Mouse (Mus musculus): Measurements from ENCODE around the gene Pycard. TPM values are rescaled to one million over a fixed set of nuclear protein-coding genes. Genes with fewer than 3 reads are reported as not detected.
"Not testable (repeated sequence)": the region's sequence is repeated elsewhere in the genome, so short reads cannot be mapped to it uniquely, and the experiment has no call there.

Gene Pycard
- 6.7 and 6.9 TPM in 2 replicates for polyA plus RNA-seq (2014; fragmentation: Nextera tagmentation; extraction: Ambion mirVana)

DNA sequence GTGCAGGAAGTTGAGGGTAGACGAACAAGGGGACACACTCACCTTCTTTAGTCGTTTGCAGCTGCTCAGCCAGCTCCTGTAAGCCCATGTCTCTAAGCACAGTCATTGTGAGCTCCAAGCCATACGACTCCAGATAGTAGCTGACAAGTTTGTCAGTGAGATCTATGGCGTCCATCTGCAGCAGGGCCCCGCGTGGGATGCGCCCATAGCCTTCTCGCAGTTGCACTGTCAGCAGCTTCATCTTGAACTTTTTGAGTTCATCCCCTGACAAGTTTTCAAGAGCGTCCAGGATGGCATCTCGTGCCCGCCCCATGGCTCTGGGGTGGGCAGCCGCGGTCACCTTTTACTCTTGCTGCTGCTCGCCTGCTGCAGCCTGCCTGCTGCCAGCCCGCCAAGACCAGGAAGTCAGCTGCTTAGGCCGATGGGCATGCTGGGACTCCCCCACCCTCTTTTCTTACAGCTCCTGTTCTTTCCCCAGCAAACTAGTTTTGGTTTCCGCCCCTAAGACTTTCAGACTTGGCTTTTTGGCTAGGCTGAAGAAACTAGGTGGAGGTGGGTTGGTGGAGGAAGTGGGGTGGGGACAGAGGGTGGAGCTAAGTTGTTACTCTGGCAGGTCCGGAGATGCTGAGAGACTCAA lies at the start of gene Pycard:
Gene Pycard, minus strand, starts transcription at position 527 of the 637 bp plus-strand sequence.
- peak within 1 kb of the TSS; percentile 40 for H3K4me2 ChIP-seq (ENCODE audit: low read depth, severe bottlenecking)
- no peak within 1 kb of the TSS; the same call in 1 of the 2 replicates for H3K9ac ChIP-seq (ENCODE audit: low read length)
- H3K27me3 ChIP-seq (ENCODE audit: control insufficient read depth, insufficient read depth, low read length) = no peaks in the 10 kb centered on the region
- DNase-seq (ENCODE audit: low spot score) = peak; percentile 43
- peaks cover 2% of the 10 kb centered on the region for H3K36me3 ChIP-seq (ENCODE audit: control insufficient read depth, insufficient read depth, low read length)
- peaks cover 3% of the 10 kb centered on the region; the same call in 1 of the 2 replicates for H3K4me1 ChIP-seq (ENCODE audit: control insufficient read depth, insufficient read depth, low read length)
- no peak within 1 kb of the TSS; the same call in 1 of the 2 replicates for H3K27ac ChIP-seq (replicated peaks; ENCODE audit: low read depth, low read length)
- 22% methylated on average over 18 of the region's 18 CpGs for WGBS
- H3K4me3 ChIP-seq (ENCODE audit: low read depth, low read length) = 0 out of 2 replicates have a peak within 1 kb of the TSS, but pooled peaks have one; percentile 2
- no peaks in the 10 kb centered on the region for H3K9me3 ChIP-seq (ENCODE audit: control insufficient read depth, low read length)
- ATAC-seq (ENCODE audit: insufficient number of reproducible peaks, low FRiP score, low TSS enrichment, low read depth) = peak; percentile 44; the same call in 1 of the 2 replicates

DNA sequence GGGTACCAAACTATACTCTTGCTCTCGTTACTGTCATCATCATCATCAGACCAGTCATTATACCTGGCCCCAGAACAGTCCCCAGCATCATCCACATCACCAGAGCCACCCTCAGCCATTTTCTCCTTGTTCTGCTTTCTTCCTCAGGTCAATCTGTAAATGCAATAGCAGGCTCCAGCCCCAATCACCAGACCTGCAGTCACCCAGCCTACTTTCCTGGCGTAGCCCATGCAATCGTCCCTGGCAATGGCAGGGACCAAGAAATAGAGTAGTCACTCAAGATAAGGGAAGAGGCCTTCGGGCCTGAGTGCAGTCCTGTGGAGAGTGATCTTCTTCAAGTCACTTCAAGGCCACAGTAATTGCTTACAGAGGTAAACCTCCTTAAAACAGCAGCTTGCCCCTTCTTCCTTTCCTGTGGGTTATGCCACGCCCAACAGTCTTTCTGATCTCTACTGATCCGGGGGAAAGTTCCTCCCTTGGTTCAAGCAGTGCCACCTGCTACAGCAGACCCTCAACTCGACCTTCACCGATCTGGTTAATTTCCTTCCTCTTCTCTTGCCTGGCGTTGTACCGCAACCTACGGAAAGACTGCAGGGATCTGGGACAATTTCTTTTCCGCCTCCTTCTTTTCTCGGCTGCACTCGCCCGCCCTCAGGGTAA lies 48.6 kb upstream of the Pycard start:
- ATAC-seq (ENCODE audit: insufficient number of reproducible peaks, low FRiP score, low TSS enrichment, low read depth); H3K4me1 ChIP-seq (ENCODE audit: control insufficient read depth, insufficient read depth, low read length); H3K36me3 ChIP-seq (ENCODE audit: control insufficient read depth, insufficient read depth, low read length); H3K27me3 ChIP-seq (ENCODE audit: control insufficient read depth, insufficient read depth, low read length); H3K4me2 ChIP-seq (ENCODE audit: low read depth, severe bottlenecking); H3K9ac ChIP-seq (ENCODE audit: low read length); H3K27ac ChIP-seq (replicated peaks; ENCODE audit: low read depth, low read length); DNase-seq (ENCODE audit: low spot score); H3K4me3 ChIP-seq (ENCODE audit: low read depth, low read length); H3K9me3 ChIP-seq (ENCODE audit: control insufficient read depth, low read length): not testable (repeated sequence)
- 83% methylated on average over 15 of the region's 15 CpGs for WGBS

DNA sequence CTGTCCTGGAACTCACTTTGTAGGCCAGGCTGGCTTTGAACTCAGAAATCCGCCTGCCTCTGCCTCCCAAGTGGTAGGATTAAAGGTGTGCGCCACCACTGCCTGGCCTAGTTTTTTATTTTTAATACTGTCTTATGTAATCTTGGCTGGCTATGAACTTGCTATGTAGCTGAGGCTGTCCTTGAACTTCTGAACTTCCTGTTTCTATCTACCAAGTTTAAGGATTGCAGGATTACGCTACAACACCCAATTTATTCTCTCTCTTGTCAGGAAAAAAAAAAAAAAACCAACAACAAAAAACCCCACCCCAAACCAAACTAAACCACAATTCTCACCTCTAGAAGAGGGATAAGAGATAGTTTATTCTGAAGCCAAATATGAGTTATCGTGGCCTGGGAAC lies 39.9 kb upstream of the Pycard start:
- H3K4me3 ChIP-seq (ENCODE audit: low read depth, low read length) = no peak overlapping the region
- no peak overlapping the region for H3K4me2 ChIP-seq (ENCODE audit: low read depth, severe bottlenecking)
- H3K27me3 ChIP-seq (ENCODE audit: control insufficient read depth, insufficient read depth, low read length) = no peaks in the 10 kb centered on the region
- no peak for ATAC-seq (ENCODE audit: insufficient number of reproducible peaks, low FRiP score, low TSS enrichment, low read depth)
- WGBS = 90% methylated on average over 4 of the region's 4 CpGs
- no peaks in the 10 kb centered on the region for H3K36me3 ChIP-seq (ENCODE audit: control insufficient read depth, insufficient read depth, low read length)
- H3K9me3 ChIP-seq (ENCODE audit: control insufficient read depth, low read length) = no peaks in the 10 kb centered on the region
- DNase-seq (ENCODE audit: low spot score) = no peak
- no peak overlapping the region for H3K9ac ChIP-seq (ENCODE audit: low read length)
- no peak overlapping the region for H3K27ac ChIP-seq (replicated peaks; ENCODE audit: low read depth, low read length)
- no peaks in the 10 kb centered on the region for H3K4me1 ChIP-seq (ENCODE audit: control insufficient read depth, insufficient read depth, low read length)

DNA sequence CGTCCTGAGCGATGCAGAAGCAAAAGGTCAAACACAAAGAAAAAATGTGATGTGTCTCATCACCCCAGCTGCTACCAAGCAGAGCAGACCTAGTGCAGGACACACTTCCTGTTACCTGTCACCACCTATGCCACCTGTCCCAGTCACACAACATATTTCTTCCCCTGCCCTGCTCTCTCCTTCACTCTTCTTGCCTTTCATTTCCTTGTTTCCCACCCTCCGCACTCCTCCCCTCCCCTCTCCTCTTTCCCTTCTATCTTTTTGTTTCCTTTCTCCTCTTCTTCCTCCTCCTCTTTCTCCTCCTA lies 39.3 kb upstream of the Pycard start:
- H3K27me3 ChIP-seq (ENCODE audit: control insufficient read depth, insufficient read depth, low read length) = no peaks in the 10 kb centered on the region
- WGBS = 88% methylated on average over 3 of the region's 3 CpGs
- no peak overlapping the region for H3K4me2 ChIP-seq (ENCODE audit: low read depth, severe bottlenecking)
- H3K9ac ChIP-seq (ENCODE audit: low read length) = no peak overlapping the region
- DNase-seq (ENCODE audit: low spot score) (no peak), ATAC-seq (ENCODE audit: insufficient number of reproducible peaks, low FRiP score, low TSS enrichment, low read depth) (no peak)
- no peaks in the 10 kb centered on the region for H3K36me3 ChIP-seq (ENCODE audit: control insufficient read depth, insufficient read depth, low read length)
- H3K9me3 ChIP-seq (ENCODE audit: control insufficient read depth, low read length) = no peaks in the 10 kb centered on the region
- no peak overlapping the region for H3K4me3 ChIP-seq (ENCODE audit: low read depth, low read length)
- no peak overlapping the region for H3K27ac ChIP-seq (replicated peaks; ENCODE audit: low read depth, low read length)
- no peaks in the 10 kb centered on the region for H3K4me1 ChIP-seq (ENCODE audit: control insufficient read depth, insufficient read depth, low read length)

DNA sequence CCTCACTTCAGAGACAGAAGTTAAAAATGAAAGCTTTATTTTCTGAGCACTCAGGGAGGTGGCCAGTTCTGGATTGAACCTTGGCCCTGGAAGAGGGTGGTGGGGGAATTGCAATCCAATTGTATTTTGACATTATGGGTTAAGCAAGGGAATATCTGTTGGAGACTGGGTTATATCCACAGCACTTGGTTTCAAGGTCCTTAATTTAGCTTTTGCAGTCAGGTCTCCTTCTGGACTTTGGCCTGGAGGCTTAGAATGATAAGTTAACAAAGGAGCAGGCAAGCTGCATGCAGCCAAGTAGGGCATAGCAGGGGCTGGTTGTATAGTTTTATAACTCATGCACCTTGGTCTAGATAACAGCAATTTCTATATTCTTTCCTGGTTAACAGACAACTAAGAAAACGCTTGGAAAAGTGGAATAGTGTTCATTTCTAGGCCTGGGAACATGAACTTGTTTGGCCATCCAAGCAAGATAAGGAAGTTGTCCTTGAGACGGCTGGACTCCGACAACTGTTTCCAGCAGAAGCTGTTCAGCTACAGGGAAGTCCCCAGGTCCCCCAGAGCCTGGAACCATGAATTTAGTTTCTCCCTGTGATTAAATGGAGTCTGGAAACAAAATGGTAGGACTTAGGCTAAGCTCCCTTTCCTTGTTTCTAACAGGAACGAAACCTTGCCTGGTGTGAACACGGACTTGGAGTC lies 38.8 kb upstream of the Pycard start:
- Histone ChIP-seq H3K27ac (replicated peaks; ENCODE audit: low read depth, low read length) (no peak overlapping the region), H3K27me3 (ENCODE audit: control insufficient read depth, insufficient read depth, low read length) (no peaks in the 10 kb centered on the region), H3K9ac (ENCODE audit: low read length) (no peak overlapping the region), H3K4me1 (ENCODE audit: control insufficient read depth, insufficient read depth, low read length) (no peaks in the 10 kb centered on the region), H3K4me3 (ENCODE audit: low read depth, low read length) (no peak overlapping the region), H3K36me3 (ENCODE audit: control insufficient read depth, insufficient read depth, low read length) (no peaks in the 10 kb centered on the region), H3K4me2 (ENCODE audit: low read depth, severe bottlenecking) (no peak overlapping the region), H3K9me3 (ENCODE audit: control insufficient read depth, low read length) (no peaks in the 10 kb centered on the region)
- DNase-seq (ENCODE audit: low spot score) (no peak), ATAC-seq (ENCODE audit: insufficient number of reproducible peaks, low FRiP score, low TSS enrichment, low read depth) (no peak)
- WGBS = 93% methylated on average over 5 of the region's 5 CpGs

DNA sequence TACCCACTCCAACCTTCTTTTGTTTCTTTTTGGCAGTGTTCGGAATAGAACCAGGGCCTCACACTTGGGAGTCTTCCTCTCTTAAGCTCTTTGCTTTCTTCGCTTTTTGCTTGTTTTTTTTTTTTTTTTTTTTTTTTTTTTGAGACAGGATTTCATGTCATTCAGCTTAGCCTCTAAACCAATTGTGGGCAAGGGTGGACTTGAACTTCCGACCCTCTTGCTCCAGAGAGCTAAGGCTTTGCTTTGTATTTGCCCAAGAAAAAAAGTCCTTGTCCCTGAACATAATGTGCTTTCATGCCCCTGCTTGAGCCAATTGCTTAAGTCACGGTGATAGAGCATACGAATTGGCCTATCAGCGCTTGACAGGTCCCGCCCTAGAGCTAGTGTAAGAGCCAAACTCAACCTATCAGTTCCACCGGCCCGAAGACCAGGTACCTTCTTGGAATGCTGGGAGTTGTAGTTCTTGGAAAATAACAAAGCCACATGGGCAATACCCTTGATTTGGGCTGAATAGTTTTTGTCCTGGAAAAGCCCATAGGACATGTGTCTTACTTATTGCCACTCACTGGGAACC lies 37.8 kb upstream of the Pycard start:
- Histone ChIP-seq H3K36me3 (ENCODE audit: control insufficient read depth, insufficient read depth, low read length) (no peaks in the 10 kb centered on the region), H3K4me3 (ENCODE audit: low read depth, low read length) (no peak overlapping the region), H3K27ac (replicated peaks; ENCODE audit: low read depth, low read length) (no peak overlapping the region), H3K4me2 (ENCODE audit: low read depth, severe bottlenecking) (no peak overlapping the region), H3K9me3 (ENCODE audit: control insufficient read depth, low read length) (no peaks in the 10 kb centered on the region), H3K4me1 (ENCODE audit: control insufficient read depth, insufficient read depth, low read length) (no peaks in the 10 kb centered on the region), H3K9ac (ENCODE audit: low read length) (no peak overlapping the region), H3K27me3 (ENCODE audit: control insufficient read depth, insufficient read depth, low read length) (no peaks in the 10 kb centered on the region)
- ATAC-seq (ENCODE audit: insufficient number of reproducible peaks, low FRiP score, low TSS enrichment, low read depth) (no peak), DNase-seq (ENCODE audit: low spot score) (peak; percentile 49)
- 39% methylated on average over 9 of the region's 9 CpGs for WGBS

DNA sequence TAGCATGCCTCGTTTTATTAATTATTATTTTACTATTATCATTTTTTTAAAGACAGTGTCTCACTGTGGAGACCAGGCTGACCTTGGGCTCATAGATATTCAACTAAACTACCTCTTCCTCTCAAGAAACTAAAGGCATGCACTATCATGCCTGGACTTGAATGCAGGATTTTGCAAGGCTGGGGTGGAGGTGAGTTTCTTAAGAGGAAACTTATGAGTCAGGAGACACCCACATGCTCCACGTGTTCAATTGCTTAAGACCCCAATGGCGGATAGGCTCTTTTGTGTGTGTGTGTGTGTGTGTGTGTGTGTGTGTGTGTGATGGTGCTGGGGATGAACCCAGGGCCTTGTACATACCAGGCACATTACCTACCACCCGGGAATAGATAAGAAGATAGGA lies 31.7 kb upstream of the Pycard start:
- Histone ChIP-seq H3K27ac (replicated peaks; ENCODE audit: low read depth, low read length) (no peak overlapping the region), H3K9ac (ENCODE audit: low read length) (no peak overlapping the region), H3K36me3 (ENCODE audit: control insufficient read depth, insufficient read depth, low read length) (no peaks in the 10 kb centered on the region), H3K9me3 (ENCODE audit: control insufficient read depth, low read length) (no peaks in the 10 kb centered on the region), H3K4me3 (ENCODE audit: low read depth, low read length) (no peak overlapping the region), H3K4me2 (ENCODE audit: low read depth, severe bottlenecking) (no peak overlapping the region), H3K27me3 (ENCODE audit: control insufficient read depth, insufficient read depth, low read length) (no peaks in the 10 kb centered on the region), H3K4me1 (ENCODE audit: control insufficient read depth, insufficient read depth, low read length) (no peaks in the 10 kb centered on the region)
- ATAC-seq (ENCODE audit: insufficient number of reproducible peaks, low FRiP score, low TSS enrichment, low read depth) (no peak), DNase-seq (ENCODE audit: low spot score) (no peak)
- 77% methylated on average over 4 of the region's 4 CpGs for WGBS

DNA sequence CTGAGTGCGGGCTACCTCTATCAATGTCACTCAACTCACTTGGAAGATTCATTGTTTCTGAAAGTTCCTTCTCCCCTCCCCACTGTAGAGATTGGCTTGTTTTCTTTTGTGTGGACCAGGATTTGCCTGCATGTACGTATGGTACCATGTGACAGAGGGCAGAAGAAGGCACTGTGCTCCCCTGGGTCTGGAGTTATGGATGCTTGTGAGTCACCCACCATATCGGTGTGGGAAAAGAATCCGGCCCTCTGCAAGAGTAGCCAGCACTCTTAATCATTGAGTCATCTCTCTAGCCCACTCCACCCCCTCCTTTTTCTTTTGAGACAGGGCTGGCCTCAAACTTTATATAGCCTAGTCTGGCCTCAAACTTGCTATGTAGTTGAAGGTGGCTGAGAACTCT lies 31.3 kb upstream of the Pycard start:
- H3K36me3 ChIP-seq (ENCODE audit: control insufficient read depth, insufficient read depth, low read length) = no peaks in the 10 kb centered on the region
- DNase-seq (ENCODE audit: low spot score) (no peak), ATAC-seq (ENCODE audit: insufficient number of reproducible peaks, low FRiP score, low TSS enrichment, low read depth) (no peak)
- no peak overlapping the region for H3K4me3 ChIP-seq (ENCODE audit: low read depth, low read length)
- no peak overlapping the region for H3K9ac ChIP-seq (ENCODE audit: low read length)
- no peaks in the 10 kb centered on the region for H3K9me3 ChIP-seq (ENCODE audit: control insufficient read depth, low read length)
- no peak overlapping the region for H3K27ac ChIP-seq (replicated peaks; ENCODE audit: low read depth, low read length)
- H3K4me1 ChIP-seq (ENCODE audit: control insufficient read depth, insufficient read depth, low read length) = no peaks in the 10 kb centered on the region
- H3K4me2 ChIP-seq (ENCODE audit: low read depth, severe bottlenecking) = no peak overlapping the region
- 83% methylated on average over 4 of the region's 4 CpGs for WGBS
- H3K27me3 ChIP-seq (ENCODE audit: control insufficient read depth, insufficient read depth, low read length) = no peaks in the 10 kb centered on the region
